Mouse (Mus musculus): ENCODE data around the gene Mep1a. TPM values are rescaled to one million over a fixed set of nuclear protein-coding genes. Genes with fewer than 3 reads are reported as not detected.
A peak's percentile ranks its signal among the peaks of the same experiment; 100 is the strongest.

Mep1a gene
- polyA plus RNA-seq, 1 experiment from 2014 or later: not detected

GRCm38 (mm10) chr17:43520166-43520565 is 17.6 kb upstream of the Mep1a start:
- H3K4me1 ChIP-seq (ENCODE audit: control insufficient read depth, insufficient read depth, low read length): no peaks in the 10 kb centered on the region
- H3K27me3 ChIP-seq (replicated peaks; ENCODE audit: control insufficient read depth, insufficient read depth, low read length): no peaks in the 10 kb centered on the region
- no peak overlapping the region for H3K9ac ChIP-seq (ENCODE audit: low read length)
- no peaks in the 10 kb centered on the region for H3K36me3 ChIP-seq (ENCODE audit: control insufficient read depth, insufficient read depth, low read length)
- H3K9me3 ChIP-seq (replicated peaks; ENCODE audit: control insufficient read depth, low read length): no peaks in the 10 kb centered on the region
- no peak overlapping the region for H3K27ac ChIP-seq (ENCODE audit: low read depth, low read length)
- DNase-seq (ENCODE audit: low spot score): no peak
- WGBS: 82% methylated on average over 3 of the region's 3 CpGs
- no peak for ATAC-seq
- no peak overlapping the region for H3K4me3 ChIP-seq (ENCODE audit: low read depth, low read length)
- no peak overlapping the region for H3K4me2 ChIP-seq (ENCODE audit: low read length)

GRCm38 (mm10) chr17:43518644-43519409 is 16.2 kb upstream of the Mep1a start:
- peak; percentile 79 for ATAC-seq
- Histone ChIP-seq H3K4me3 (ENCODE audit: low read depth, low read length) (no peak overlapping the region), H3K9ac (ENCODE audit: low read length) (no peak overlapping the region), H3K27me3 (replicated peaks; ENCODE audit: control insufficient read depth, insufficient read depth, low read length) (no peaks in the 10 kb centered on the region), H3K4me1 (ENCODE audit: control insufficient read depth, insufficient read depth, low read length) (no peaks in the 10 kb centered on the region), H3K36me3 (ENCODE audit: control insufficient read depth, insufficient read depth, low read length) (no peaks in the 10 kb centered on the region), H3K27ac (ENCODE audit: low read depth, low read length) (no peak overlapping the region), H3K4me2 (ENCODE audit: low read length) (0 out of 2 replicates have a peak overlapping the region, but pooled peaks have one; percentile 16), H3K9me3 (replicated peaks; ENCODE audit: control insufficient read depth, low read length) (no peaks in the 10 kb centered on the region; the same call in 1 of the 2 replicates)
- DNase-seq (ENCODE audit: low spot score): peak; percentile 94
- WGBS: 30% methylated on average over 18 of the region's 18 CpGs

GRCm38 (mm10) chr17:43510782-43511181 is 8.2 kb upstream of the Mep1a start:
- no peak overlapping the region for H3K9ac ChIP-seq (ENCODE audit: low read length)
- H3K27ac ChIP-seq (ENCODE audit: low read depth, low read length): 0 out of 2 replicates have a peak overlapping the region, but pooled peaks have one; percentile 2
- no peaks in the 10 kb centered on the region; the same call in 1 of the 2 replicates for H3K9me3 ChIP-seq (replicated peaks; ENCODE audit: control insufficient read depth, low read length)
- no peaks in the 10 kb centered on the region for H3K27me3 ChIP-seq (replicated peaks; ENCODE audit: control insufficient read depth, insufficient read depth, low read length)
- 21% methylated on average over 4 of the region's 4 CpGs for WGBS
- peak; percentile 67 for DNase-seq (ENCODE audit: low spot score)
- no peaks in the 10 kb centered on the region for H3K4me1 ChIP-seq (ENCODE audit: control insufficient read depth, insufficient read depth, low read length)
- peak; percentile 87 for ATAC-seq
- no peak overlapping the region for H3K4me3 ChIP-seq (ENCODE audit: low read depth, low read length)
- no peak overlapping the region for H3K4me2 ChIP-seq (ENCODE audit: low read length)
- no peaks in the 10 kb centered on the region for H3K36me3 ChIP-seq (ENCODE audit: control insufficient read depth, insufficient read depth, low read length)

GRCm38 (mm10) chr17:43504594-43504934 is 2.0 kb upstream of the Mep1a start:
- no peak overlapping the region for H3K9ac ChIP-seq (ENCODE audit: low read length)
- ATAC-seq (no peak), DNase-seq (ENCODE audit: low spot score) (no peak)
- no peaks in the 10 kb centered on the region for H3K4me1 ChIP-seq (ENCODE audit: control insufficient read depth, insufficient read depth, low read length)
- no peaks in the 10 kb centered on the region for H3K9me3 ChIP-seq (replicated peaks; ENCODE audit: control insufficient read depth, low read length)
- WGBS: 72% methylated on average over 6 of the region's 6 CpGs
- H3K36me3 ChIP-seq (ENCODE audit: control insufficient read depth, insufficient read depth, low read length): no peaks in the 10 kb centered on the region
- H3K4me3 ChIP-seq (ENCODE audit: low read depth, low read length): no peak overlapping the region
- H3K4me2 ChIP-seq (ENCODE audit: low read length): no peak overlapping the region
- H3K27ac ChIP-seq (ENCODE audit: low read depth, low read length): no peak overlapping the region
- no peaks in the 10 kb centered on the region for H3K27me3 ChIP-seq (replicated peaks; ENCODE audit: control insufficient read depth, insufficient read depth, low read length)

GRCm38 (mm10) chr17:43503861-43504593 is 1.4 kb upstream of the Mep1a start:
- H3K4me1 ChIP-seq (ENCODE audit: control insufficient read depth, insufficient read depth, low read length): no peaks in the 10 kb centered on the region
- H3K9me3 ChIP-seq (replicated peaks; ENCODE audit: control insufficient read depth, low read length): no peaks in the 10 kb centered on the region
- no peak for DNase-seq (ENCODE audit: low spot score)
- WGBS: 71% methylated on average over 4 of the region's 4 CpGs
- no peak overlapping the region for H3K27ac ChIP-seq (ENCODE audit: low read depth, low read length)
- no peak for ATAC-seq
- H3K4me3 ChIP-seq (ENCODE audit: low read depth, low read length): no peak overlapping the region
- no peaks in the 10 kb centered on the region for H3K36me3 ChIP-seq (ENCODE audit: control insufficient read depth, insufficient read depth, low read length)
- no peak overlapping the region for H3K4me2 ChIP-seq (ENCODE audit: low read length)
- H3K9ac ChIP-seq (ENCODE audit: low read length): no peak overlapping the region
- no peaks in the 10 kb centered on the region for H3K27me3 ChIP-seq (replicated peaks; ENCODE audit: control insufficient read depth, insufficient read depth, low read length)

- 99% methylated on average over 5 of the region's 5 CpGs for WGBS
- Histone ChIP-seq H3K9ac (ENCODE audit: low read length) (no peak overlapping the region), H3K4me2 (ENCODE audit: low read length) (no peak overlapping the region), H3K27me3 (replicated peaks; ENCODE audit: control insufficient read depth, insufficient read depth, low read length) (no peaks in the 10 kb centered on the region), H3K9me3 (replicated peaks; ENCODE audit: control insufficient read depth, low read length) (no peaks in the 10 kb centered on the region), H3K36me3 (ENCODE audit: control insufficient read depth, insufficient read depth, low read length) (no peaks in the 10 kb centered on the region), H3K4me1 (ENCODE audit: control insufficient read depth, insufficient read depth, low read length) (no peaks in the 10 kb centered on the region), H3K4me3 (ENCODE audit: low read depth, low read length) (no peak overlapping the region), H3K27ac (ENCODE audit: low read depth, low read length) (no peak overlapping the region)
- DNase-seq (ENCODE audit: low spot score) (no peak), ATAC-seq (no peak)
Observed at GRCm38 (mm10) chr17:43501631-43502030, 981 bp downstream of the Mep1a start.

GRCm38 (mm10) chr17:43501223-43501622 is 1.4 kb downstream of the Mep1a start:
- ATAC-seq: no peak
- 76% methylated on average over 3 of the region's 3 CpGs for WGBS
- H3K27me3 ChIP-seq (replicated peaks; ENCODE audit: control insufficient read depth, insufficient read depth, low read length): no peaks in the 10 kb centered on the region
- H3K9me3 ChIP-seq (replicated peaks; ENCODE audit: control insufficient read depth, low read length): no peaks in the 10 kb centered on the region
- H3K27ac ChIP-seq (ENCODE audit: low read depth, low read length): no peak overlapping the region
- no peaks in the 10 kb centered on the region for H3K36me3 ChIP-seq (ENCODE audit: control insufficient read depth, insufficient read depth, low read length)
- H3K9ac ChIP-seq (ENCODE audit: low read length): no peak overlapping the region
- no peak overlapping the region for H3K4me3 ChIP-seq (ENCODE audit: low read depth, low read length)
- no peaks in the 10 kb centered on the region for H3K4me1 ChIP-seq (ENCODE audit: control insufficient read depth, insufficient read depth, low read length)
- H3K4me2 ChIP-seq (ENCODE audit: low read length): no peak overlapping the region
- DNase-seq (ENCODE audit: low spot score): no peak

- no peak overlapping the region for H3K4me2 ChIP-seq (ENCODE audit: low read length)
- H3K4me1 ChIP-seq (ENCODE audit: control insufficient read depth, insufficient read depth, low read length): no peaks in the 10 kb centered on the region
- ATAC-seq (no peak), DNase-seq (ENCODE audit: low spot score) (no peak)
- H3K9ac ChIP-seq (ENCODE audit: low read length): no peak overlapping the region
- H3K27me3 ChIP-seq (replicated peaks; ENCODE audit: control insufficient read depth, insufficient read depth, low read length): no peaks in the 10 kb centered on the region
- WGBS: 75% methylated on average over 1 of the region's 1 CpGs
- no peak overlapping the region for H3K4me3 ChIP-seq (ENCODE audit: low read depth, low read length)
- no peaks in the 10 kb centered on the region for H3K36me3 ChIP-seq (ENCODE audit: control insufficient read depth, insufficient read depth, low read length)
- no peaks in the 10 kb centered on the region for H3K9me3 ChIP-seq (replicated peaks; ENCODE audit: control insufficient read depth, low read length)
- no peak overlapping the region for H3K27ac ChIP-seq (ENCODE audit: low read depth, low read length)
Observed at GRCm38 (mm10) chr17:43500513-43500912, 2.1 kb downstream of the Mep1a start.

- no peak overlapping the region for H3K9ac ChIP-seq (ENCODE audit: low read length)
- WGBS: 81% methylated on average over 4 of the region's 4 CpGs
- DNase-seq (ENCODE audit: low spot score) (no peak), ATAC-seq (no peak)
- H3K4me3 ChIP-seq (ENCODE audit: low read depth, low read length): no peak overlapping the region
- H3K36me3 ChIP-seq (ENCODE audit: control insufficient read depth, insufficient read depth, low read length): no peaks in the 10 kb centered on the region
- no peaks in the 10 kb centered on the region for H3K4me1 ChIP-seq (ENCODE audit: control insufficient read depth, insufficient read depth, low read length)
- no peaks in the 10 kb centered on the region for H3K9me3 ChIP-seq (replicated peaks; ENCODE audit: control insufficient read depth, low read length)
- H3K27ac ChIP-seq (ENCODE audit: low read depth, low read length): no peak overlapping the region
- H3K4me2 ChIP-seq (ENCODE audit: low read length): no peak overlapping the region
- H3K27me3 ChIP-seq (replicated peaks; ENCODE audit: control insufficient read depth, insufficient read depth, low read length): no peaks in the 10 kb centered on the region
Observed at GRCm38 (mm10) chr17:43497521-43497920, 5.1 kb downstream of the Mep1a start.

All from forebrain, embryonic 14.5 days (tissue).